Mouse (Mus musculus): Measurements from ENCODE around the gene Glp2r. TPM values are rescaled to one million over a fixed set of nuclear protein-coding genes. Genes with fewer than 3 reads are reported as not detected.

Gene Glp2r
- polyA plus RNA-seq (2012): not detected in 2 replicates

GRCm38 (mm10) chr11:67771053-67771452 is at the start of gene Glp2r:
Glp2r (minus strand) TSS chr11:67771153.

GRCm38 (mm10) chr11:67797931-67798330 is 27.0 kb upstream of the Glp2r start, which contains the start of gene Dhrs7c:
Dhrs7c (plus strand) TSS chr11:67798187.

GRCm38 (mm10) chr11:67774379-67774778 is 3.4 kb upstream of the Glp2r start, which contains the start of gene Gsg1l2:
Gsg1l2 (plus strand) TSS chr11:67774608.

GRCm38 (mm10) chr11:67694703-67695376 is 76.1 kb downstream of the Glp2r start, which contains the start of gene Rcvrn:
Rcvrn (plus strand) TSS chr11:67695326.

Other genes with a start within 250 kb of the Glp2r start
- gene Rcvrn, start 75.8 kb downstream of the Glp2r start, polyA plus RNA-seq (2012): not detected in 2 replicates
- not detected in 2 replicates for gene Gsg1l2, start 3.5 kb upstream of the Glp2r start, polyA plus RNA-seq (2012)
- gene Dhrs7c, start 27.0 kb upstream of the Glp2r start, polyA plus RNA-seq (2012): not detected in 2 replicates
- gene Usp43, start 151.0 kb upstream of the Glp2r start, polyA plus RNA-seq (2012): not detected in 2 replicates
- not detected in 2 replicates for gene Cfap52, start 194.5 kb upstream of the Glp2r start, polyA plus RNA-seq (2012)
- 1.8 and 2.9 TPM in 2 replicates for gene Stx8, start 195.0 kb upstream of the Glp2r start, polyA plus RNA-seq (2012)

Data from megakaryocyte-erythroid progenitor cell, adult 5 weeks (primary cell).